Mouse (Mus musculus): ENCODE data around the gene Paxbp1.

GRCm38 (mm10) chr16:91083002-91083646 is 38.8 kb upstream of the Paxbp1 start:
- no peak for TF ChIP-seq CTCF (IDR thresholded peaks at IDR 0.05; ENCODE audit: borderline replicate concordance, insufficient read depth, low read length)
- TF ChIP-seq POLR2A (IDR thresholded peaks at IDR 0.05; ENCODE audit: low read depth, low read length): no peak

Measured in embryonic fibroblast, embryonic 13.5 days (primary cell).